10 mouse cellular contexts compared by ENCODE assay signal in the genomic region with DNA sequence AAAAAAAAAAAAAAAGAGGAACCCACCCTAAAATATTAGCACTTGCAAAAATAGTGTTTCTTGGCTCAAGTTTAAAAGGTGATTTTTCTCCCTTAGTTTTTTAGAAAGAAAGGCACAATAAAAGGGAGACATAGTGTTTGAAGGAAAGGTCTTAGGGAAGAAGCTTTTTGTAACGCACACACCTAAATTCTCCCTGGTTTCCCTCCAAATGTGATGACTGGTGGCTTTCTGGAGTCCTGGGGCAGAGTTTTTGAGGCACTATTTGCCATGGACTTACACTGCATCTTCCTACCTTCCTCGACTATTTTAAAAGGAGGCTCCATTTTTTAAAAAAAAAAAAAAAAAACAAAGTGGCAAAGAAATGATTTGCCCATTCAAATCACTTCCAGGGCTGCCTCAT.
A peak's percentile ranks its signal among the peaks of the same experiment; 100 is the strongest.
DNase-seq lines count a peak whose midpoint lies in the region; ATAC-seq and TF ChIP-seq lines count a peak whose summit lies in the region.
"Had no signal": no experiment of that assay in that cellular context is flagged by ENCODE, and none has a peak within 500 bp of the region (broad histone marks: within the 10 kb centered on the region; RNA-seq: fewer than 3 reads in every experiment).

No protein-coding gene starts in this region.

- peak overlapping the region; percentile 48; the same call in 1 of the 2 replicates for H3K4me3 ChIP-seq in kidney, embryonic 15.5 days (replicated peaks)
- H3K4me3 ChIP-seq in forebrain, embryonic 10.5 days = peak overlapping the region; percentile 60; the same call in 1 of the 2 replicates
- peak overlapping the region; percentile 54 for H3K4me3 ChIP-seq in hindbrain, embryonic 16.5 days (ENCODE audit: low read length)
- H3K4me3 ChIP-seq in midbrain, postnatal 0 days (ENCODE audit: low read depth, low read length) = peak overlapping the region; percentile 54

- no peaks in the 10 kb centered on the region for H3K9me3 ChIP-seq in kidney, embryonic 15.5 days (replicated peaks)
- H3K9me3 ChIP-seq in forebrain, embryonic 10.5 days = no peaks in the 10 kb centered on the region
- no peaks in the 10 kb centered on the region for H3K9me3 ChIP-seq in hindbrain, embryonic 16.5 days (ENCODE audit: control insufficient read depth, low read length)
- no peaks in the 10 kb centered on the region for H3K9me3 ChIP-seq in midbrain, postnatal 0 days (ENCODE audit: low read length)

- no peak for ATAC-seq in kidney, embryonic 15.5 days (replicated peaks; ENCODE audit: low FRiP score)
- ATAC-seq in hindbrain, embryonic 16.5 days = no peak
- no peak for ATAC-seq in midbrain, postnatal 0 days (ENCODE audit: low FRiP score)
- ATAC-seq in megakaryocyte-erythroid progenitor cell, adult 5-6 weeks (replicated peaks; ENCODE audit: low FRiP score, low TSS enrichment, poor library complexity, severe bottlenecking) = no peak
- ATAC-seq: activated CD4-positive, CD25-positive, alpha-beta regulatory T cell, adult 4 months; inflammation-experienced regulatory T-cells, adult 6 months had no signal

- no peak for TF ChIP-seq CTCF in midbrain, postnatal 0 days (IDR thresholded peaks at IDR 0.05)

- WGBS in kidney, embryonic 15.5 days = 50% methylated on average over 2 of the region's 2 CpGs
- WGBS in forebrain, embryonic 10.5 days = 42% methylated on average over 2 of the region's 2 CpGs
- 11% methylated on average over 2 of the region's 2 CpGs for WGBS in hindbrain, embryonic 16.5 days
- 9% methylated on average over 2 of the region's 2 CpGs for WGBS in midbrain, postnatal 0 days

- no peak overlapping the region for H3K9ac ChIP-seq in kidney, embryonic 15.5 days
- peak overlapping the region; percentile 53 for H3K9ac ChIP-seq in hindbrain, embryonic 16.5 days (ENCODE audit: low read depth, low read length)
- H3K9ac ChIP-seq in midbrain, postnatal 0 days (replicated peaks; ENCODE audit: low read length, poor library complexity, severe bottlenecking) = peak overlapping the region; percentile 62; the same call in 1 of the 2 replicates

- H3K27ac ChIP-seq in kidney, embryonic 15.5 days = no peak overlapping the region
- H3K27ac ChIP-seq in forebrain, embryonic 10.5 days = peak overlapping the region; percentile 92; the same call in 1 of the 2 replicates
- peak overlapping the region; percentile 93 for H3K27ac ChIP-seq in hindbrain, embryonic 16.5 days (ENCODE audit: low read depth, low read length)
- peak overlapping the region; percentile 85 for H3K27ac ChIP-seq in midbrain, postnatal 0 days (ENCODE audit: low read depth, low read length)

- peak overlapping the region; percentile 67 for H3K4me2 ChIP-seq in kidney, embryonic 15.5 days
- peak overlapping the region; percentile 64 for H3K4me2 ChIP-seq in hindbrain, embryonic 16.5 days (ENCODE audit: low read length)
- H3K4me2 ChIP-seq in midbrain, postnatal 0 days (ENCODE audit: low read depth, low read length, poor library complexity, severe bottlenecking) = peak overlapping the region; percentile 69

- no peak for DNase-seq in kidney, postnatal 4 days
- DNase-seq in forebrain, embryonic 10.5 days (ENCODE audit: extremely low spot score, low spot score) = no peak
- DNase-seq in midbrain, postnatal 0 days (ENCODE audit: low spot score) = no peak
- DNase-seq in left cerebral cortex, postnatal 4 days = no peak
- DNase-seq: right cerebral cortex, postnatal 25 days had no signal

- 0 out of 2 replicates have a peak, but pooled peaks cover 4% of the 10 kb centered on the region for H3K4me1 ChIP-seq in kidney, embryonic 15.5 days
- peaks cover 42% of the 10 kb centered on the region for H3K4me1 ChIP-seq in forebrain, embryonic 10.5 days
- H3K4me1 ChIP-seq in hindbrain, embryonic 16.5 days (ENCODE audit: control insufficient read depth, insufficient read depth, low read depth, low read length) = peaks cover 9% of the 10 kb centered on the region
- H3K4me1 ChIP-seq in midbrain, postnatal 0 days (ENCODE audit: insufficient read depth, low read length) = peaks cover 5% of the 10 kb centered on the region; the same call in 1 of the 2 replicates

- peaks cover 16% of the 10 kb centered on the region for H3K27me3 ChIP-seq in kidney, embryonic 15.5 days
- peaks cover 33% of the 10 kb centered on the region for H3K27me3 ChIP-seq in forebrain, embryonic 10.5 days (ENCODE audit: poor library complexity, severe bottlenecking)
- no peaks in the 10 kb centered on the region for H3K27me3 ChIP-seq in hindbrain, embryonic 16.5 days (replicated peaks; ENCODE audit: control insufficient read depth, insufficient read depth, low read length)
- H3K27me3 ChIP-seq in midbrain, postnatal 0 days (ENCODE audit: insufficient read depth, low read length) = no peaks in the 10 kb centered on the region

- H3K36me3 ChIP-seq in kidney, embryonic 15.5 days = no peaks in the 10 kb centered on the region
- H3K36me3 ChIP-seq in forebrain, embryonic 10.5 days (replicated peaks) = no peaks in the 10 kb centered on the region
- no peaks in the 10 kb centered on the region for H3K36me3 ChIP-seq in hindbrain, embryonic 16.5 days (ENCODE audit: control insufficient read depth, insufficient read depth, low read length)
- no peaks in the 10 kb centered on the region for H3K36me3 ChIP-seq in midbrain, postnatal 0 days (ENCODE audit: insufficient read depth, low read length)

- intact Hi-C loops in left cerebral cortex, postnatal 4 days (cut with DNase I) = loop anchor here (5.0 to 10.0 kb wide), 2 partner anchors 454 to 631 kb away; no protein-coding TSS in a partner anchor
